Mouse (Mus musculus): Measurements from ENCODE around the gene Ubash3b.

The Ubash3b gene

GRCm38 (mm10) chr9:41168656-41169055 is 7.2 kb upstream of the Ubash3b start:
- in situ Hi-C loops (cut with MboI, MseI): no loop called here

DNA sequence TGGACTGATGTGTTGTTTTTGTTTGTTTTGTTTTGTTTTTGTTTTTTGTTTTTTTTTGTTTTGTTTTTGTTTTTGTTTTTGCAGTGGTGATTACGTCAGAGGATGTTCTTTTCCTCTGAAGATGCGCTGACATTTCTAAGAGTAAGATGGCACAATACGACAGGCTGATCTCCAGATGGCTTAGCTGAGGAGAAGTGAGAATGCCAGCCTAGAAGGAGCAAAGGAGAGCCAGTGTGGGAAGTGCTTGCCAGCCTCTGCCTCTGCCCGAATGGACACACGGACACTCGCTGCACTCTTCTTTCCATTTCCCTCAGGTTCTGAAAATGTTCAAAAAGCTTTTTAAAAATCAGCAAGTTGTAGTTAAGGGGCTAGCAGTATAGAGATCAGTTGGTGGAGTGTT is 6.7 kb upstream of the Ubash3b start:
- in situ Hi-C loops (cut with MboI, MseI): no loop called here

- in situ Hi-C loops (cut with MboI, MseI): no loop called here
Observed at GRCm38 (mm10) chr9:41166886-41167285, 5.4 kb upstream of the Ubash3b start.

- in situ Hi-C loops (cut with MboI, MseI): no loop called here
Observed at GRCm38 (mm10) chr9:41162363-41162762, 866 bp upstream of the Ubash3b start.

DNA sequence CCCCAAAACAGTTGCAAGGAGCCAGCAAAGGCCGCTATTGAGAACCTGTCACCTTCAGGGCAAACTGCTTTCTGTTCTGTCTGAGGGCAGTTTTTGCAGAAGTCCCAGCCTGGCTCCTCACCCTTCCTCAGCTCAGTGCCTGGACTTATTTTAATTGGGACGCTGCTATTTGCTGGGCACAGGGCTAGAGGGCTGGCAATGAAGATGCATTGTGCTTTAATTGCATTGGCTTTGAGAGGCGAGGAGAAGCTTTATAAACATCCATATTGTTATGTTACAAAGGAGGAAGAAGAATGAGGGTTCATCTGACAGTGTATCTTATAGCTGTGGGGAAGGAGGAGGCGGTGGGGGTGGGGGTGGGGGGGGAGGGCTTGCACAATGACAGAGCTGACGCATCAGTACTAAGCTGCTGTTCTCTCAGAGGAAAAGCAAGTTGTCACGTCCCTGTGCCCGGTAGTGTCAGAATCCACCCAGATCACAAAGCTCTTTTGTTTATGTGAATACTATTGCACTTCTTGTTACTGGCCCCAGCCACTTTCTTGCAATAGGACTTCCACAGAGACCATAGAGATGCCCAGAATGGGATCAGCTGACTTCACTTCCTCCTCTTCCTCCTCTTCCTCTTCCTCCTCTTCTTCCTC is 841 bp downstream of the Ubash3b start:
- in situ Hi-C loops (cut with MboI, MseI): no loop called here

- in situ Hi-C loops (cut with MboI, MseI): no loop called here
Observed at GRCm38 (mm10) chr9:41159223-41159622, 2.3 kb downstream of the Ubash3b start.

DNA sequence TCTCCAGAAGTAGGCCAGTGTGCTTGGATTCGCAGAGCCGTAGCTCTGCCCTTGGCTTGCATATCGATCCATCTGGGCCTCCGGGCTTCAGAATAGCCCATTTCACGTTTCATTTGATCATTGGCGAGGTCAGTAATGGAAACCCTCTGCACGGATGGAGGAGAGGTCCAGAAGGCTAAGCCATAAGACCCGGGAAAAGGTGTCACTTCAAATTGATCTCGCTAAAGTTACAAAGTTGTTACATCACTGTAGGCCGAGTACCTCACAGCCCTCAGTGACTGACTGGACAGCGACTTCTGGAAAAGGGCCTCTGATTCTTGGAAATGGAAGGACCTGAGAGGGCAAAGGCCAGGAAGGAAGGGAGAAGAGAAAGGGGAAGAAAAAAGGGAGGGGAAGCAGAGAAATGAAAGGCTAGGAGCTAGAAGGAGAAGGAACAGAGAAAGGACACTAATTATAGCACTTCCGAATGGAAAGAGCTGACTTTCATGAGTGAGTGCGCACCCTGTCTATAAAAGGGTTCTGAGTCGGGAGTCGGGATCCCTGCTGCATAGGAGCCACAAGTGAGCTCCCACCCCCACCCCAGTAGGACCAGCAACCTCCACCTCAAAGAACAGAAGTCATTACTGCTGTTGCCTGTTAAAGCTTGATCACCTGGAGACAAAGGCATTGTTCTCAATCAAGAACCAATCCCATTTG is 3.5 kb downstream of the Ubash3b start:
- in situ Hi-C loops (cut with MboI, MseI): no loop called here

- in situ Hi-C loops (cut with MboI, MseI): no loop called here
Observed at GRCm38 (mm10) chr9:41157020-41157871, 4.3 kb downstream of the Ubash3b start.

GRCm38 (mm10) chr9:41156720-41157019 is 4.8 kb downstream of the Ubash3b start:
- in situ Hi-C loops (cut with MboI, MseI): no loop called here

DNA sequence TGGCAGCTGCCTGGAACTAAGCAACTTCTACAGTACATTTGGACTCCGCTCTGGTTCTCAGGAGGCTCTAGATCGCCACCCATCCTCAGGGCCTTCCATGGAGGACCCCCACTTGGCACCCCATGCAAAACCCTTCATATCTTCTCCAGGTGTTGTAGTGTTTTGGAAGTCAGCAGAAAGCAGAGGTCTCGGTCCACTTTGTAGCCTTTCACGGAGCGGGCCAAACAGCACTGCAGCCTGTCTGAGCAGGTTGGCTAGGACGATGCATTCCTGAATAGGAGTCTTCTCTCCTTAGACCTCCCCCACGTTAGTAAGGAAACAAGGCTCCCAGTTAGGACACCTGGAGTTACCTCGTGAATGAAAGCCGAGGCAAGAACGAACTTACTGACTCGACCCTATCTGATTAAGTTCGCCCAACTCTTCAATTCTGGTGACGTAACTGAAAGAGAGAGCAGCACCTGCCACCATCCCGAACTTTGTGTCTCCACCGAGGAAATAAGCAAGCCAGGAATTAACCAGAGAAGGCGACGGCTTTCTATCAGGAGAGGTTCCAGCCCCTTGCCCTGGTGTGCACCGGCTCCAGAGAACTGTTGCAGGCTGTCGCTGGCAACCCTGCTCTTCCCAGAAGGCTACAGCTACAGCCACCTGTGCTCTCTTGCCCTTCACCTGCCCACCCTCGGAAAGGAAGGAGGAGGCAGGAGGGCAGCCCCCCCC is 5.3 kb downstream of the Ubash3b start:
- in situ Hi-C loops (cut with MboI, MseI): no loop called here

DNA sequence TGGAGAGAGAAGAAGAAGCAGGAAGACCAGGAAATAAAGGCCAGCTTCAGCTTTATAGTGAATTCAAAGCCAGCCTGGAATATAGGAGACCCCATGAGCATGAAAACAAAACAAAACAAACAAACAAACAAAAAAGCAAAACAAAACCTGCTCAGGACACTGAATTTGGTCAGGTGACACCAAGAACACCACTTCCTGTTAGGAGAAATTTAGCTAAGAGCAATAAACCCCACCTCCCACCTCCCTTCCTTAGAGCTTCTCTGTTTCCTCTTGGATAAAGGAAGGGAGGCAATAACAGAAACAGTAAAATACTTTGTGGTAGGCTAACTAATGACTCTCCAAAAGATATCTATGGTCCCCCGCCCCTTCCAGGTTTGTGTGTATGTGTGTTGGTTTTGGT is 7.5 kb downstream of the Ubash3b start:
- in situ Hi-C loops (cut with MboI, MseI): no loop called here

DNA sequence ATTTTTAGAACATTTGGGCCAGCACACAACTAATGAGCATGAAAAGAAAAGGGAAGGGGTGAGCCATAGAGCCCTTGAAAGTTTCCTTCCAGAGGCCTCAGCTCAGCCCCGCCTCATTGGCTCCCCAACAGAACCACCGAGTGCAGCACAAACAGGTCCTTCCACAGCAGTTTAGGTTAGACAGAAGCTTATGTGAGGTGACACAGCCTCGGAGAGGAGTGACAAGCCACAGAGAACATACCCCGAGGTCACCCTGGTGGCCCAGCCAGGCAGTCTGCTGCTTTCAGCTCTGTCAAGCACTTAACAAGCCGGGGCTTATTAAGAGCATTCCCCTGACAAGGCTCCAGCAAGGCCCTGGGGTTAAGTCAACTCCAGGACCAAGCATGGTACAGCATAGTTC is 8.4 kb downstream of the Ubash3b start:
- in situ Hi-C loops (cut with MboI, MseI): no loop called here

DNA sequence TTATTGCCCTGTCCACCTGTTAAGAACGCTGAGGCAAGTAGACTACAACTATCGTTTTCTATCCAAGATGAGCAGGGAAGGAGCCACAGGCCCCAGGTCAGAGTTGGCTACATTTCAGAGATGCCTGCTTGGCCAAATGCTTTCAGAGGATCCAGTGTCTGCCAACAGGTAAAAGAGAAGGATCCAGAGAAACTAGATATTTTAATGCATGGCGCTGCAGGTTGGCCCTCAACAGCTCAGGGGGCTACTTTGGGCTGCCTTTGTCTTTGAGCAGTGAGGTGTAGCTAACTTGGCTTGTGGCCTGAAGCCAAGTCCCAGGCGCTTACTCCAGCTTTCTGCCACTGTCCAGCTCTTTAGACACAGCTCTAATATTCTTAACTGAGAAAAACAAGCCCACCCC is 10.0 kb downstream of the Ubash3b start:
- in situ Hi-C loops (cut with MboI, MseI): no loop called here

GRCm38 (mm10) chr9:41149896-41150295 is 11.6 kb downstream of the Ubash3b start:
- in situ Hi-C loops (cut with MboI, MseI): no loop called here

DNA sequence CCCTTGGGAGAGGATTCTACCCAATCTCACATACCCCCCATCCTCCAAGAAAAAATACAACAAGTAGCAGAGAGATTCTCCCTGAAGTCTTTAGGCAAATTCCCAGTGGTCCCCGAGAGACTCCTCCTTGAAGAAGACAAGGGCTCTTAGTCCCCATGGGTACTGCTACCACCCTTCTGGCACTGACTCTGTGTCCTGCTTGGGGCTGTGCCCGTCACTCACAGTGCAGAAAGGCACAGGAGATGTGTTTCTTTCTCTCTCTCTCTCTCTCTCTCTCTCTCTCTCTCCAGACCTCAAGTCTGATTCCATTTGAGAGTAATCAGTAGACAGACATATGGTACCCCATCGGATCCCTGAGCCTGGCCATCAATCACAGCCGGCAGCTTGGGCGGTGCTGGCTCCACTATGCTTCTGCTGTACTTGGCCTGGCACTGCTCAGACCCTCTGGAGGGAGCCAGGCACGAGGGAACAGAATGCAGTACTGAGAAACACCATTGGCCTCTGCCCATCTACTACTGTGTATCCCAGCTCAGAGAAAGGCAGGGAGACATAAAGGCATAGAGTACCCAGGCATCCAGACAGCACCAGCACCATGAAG is 12.3 kb downstream of the Ubash3b start:
- in situ Hi-C loops (cut with MboI, MseI): no loop called here

DNA sequence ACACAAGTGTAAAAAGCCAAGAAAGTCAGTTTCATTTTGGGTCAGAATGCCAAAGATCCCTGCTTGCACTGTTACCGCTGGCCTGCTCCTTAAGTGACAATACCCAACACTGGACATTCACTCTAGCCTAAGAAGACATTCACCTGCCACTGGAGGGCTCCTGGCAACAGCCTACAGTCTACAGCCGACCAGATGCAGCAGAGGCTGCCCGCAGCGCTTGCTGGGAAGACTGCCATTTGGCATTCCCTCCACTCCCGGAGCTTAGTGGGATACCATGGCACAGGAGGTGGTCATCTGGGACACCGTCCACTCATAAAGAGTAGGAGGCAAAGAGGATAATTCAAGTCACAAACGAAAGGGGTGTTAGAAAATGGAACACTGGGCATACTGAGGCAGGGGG is 12.9 kb downstream of the Ubash3b start:
- in situ Hi-C loops (cut with MboI, MseI): no loop called here

GRCm38 (mm10) chr9:41147203-41147842 is 14.2 kb downstream of the Ubash3b start:
- in situ Hi-C loops (cut with MboI, MseI): no loop called here

DNA sequence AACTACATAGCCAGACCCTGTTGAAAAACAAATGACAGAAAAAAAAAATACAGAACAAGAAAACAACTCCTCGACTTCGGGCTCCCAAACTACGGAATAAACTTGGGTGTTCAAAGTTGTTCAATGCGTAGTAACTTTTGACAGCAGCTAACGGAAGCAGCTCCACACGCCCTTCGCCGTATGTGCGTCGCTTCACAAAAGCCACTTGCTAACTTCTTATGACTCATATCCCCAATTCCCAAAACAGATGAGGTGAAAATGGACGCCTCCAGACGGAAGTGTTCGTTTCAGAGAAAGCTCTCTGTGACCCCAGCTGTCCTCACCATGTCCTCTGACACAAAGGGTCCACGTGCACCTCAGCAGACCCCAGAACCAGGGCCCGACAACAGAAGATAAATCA is 17.7 kb downstream of the Ubash3b start:
- in situ Hi-C loops (cut with MboI, MseI): no loop called here

DNA sequence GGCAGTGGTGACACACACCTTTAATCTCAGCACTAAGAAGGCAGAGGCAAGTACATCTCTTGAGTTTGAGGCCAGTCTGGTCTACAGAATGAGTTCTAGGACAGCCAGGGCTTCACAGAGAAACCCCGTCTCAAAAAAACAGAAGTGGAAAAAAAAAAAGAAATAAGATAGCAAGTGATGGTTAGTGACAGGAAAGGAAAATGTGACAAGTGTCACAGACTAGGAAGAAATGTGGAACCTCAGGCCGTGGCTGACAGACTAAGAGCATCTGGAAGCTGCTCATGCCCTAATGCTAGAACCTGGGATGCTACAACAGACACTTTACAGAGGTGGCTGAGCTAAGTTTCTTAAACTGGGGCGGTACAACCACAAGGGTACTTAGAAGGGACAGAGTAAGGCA is 18.4 kb downstream of the Ubash3b start:
- in situ Hi-C loops (cut with MboI, MseI): no loop called here

GRCm38 (mm10) chr9:41141026-41141425 is 20.5 kb downstream of the Ubash3b start:
- in situ Hi-C loops (cut with MboI, MseI): no loop called here
